Mouse (Mus musculus) skeletal muscle tissue, adult 2 months (tissue): ENCODE measurements around the gene 1110008P14Rik.
A peak's percentile ranks its signal among the peaks of the same experiment; 100 is the strongest.
"Not testable (repeated sequence)": the region's sequence is repeated elsewhere in the genome, so short reads cannot be mapped to it uniquely, and the experiment has no call there.

Source experiments
- DNase-seq: peaks from one replicate; pipeline ENCODE4 v3.0.0-alpha.2; 2012; ENCODE audit warnings: low read depth, low spot score

Gene 1110008P14Rik

DNA sequence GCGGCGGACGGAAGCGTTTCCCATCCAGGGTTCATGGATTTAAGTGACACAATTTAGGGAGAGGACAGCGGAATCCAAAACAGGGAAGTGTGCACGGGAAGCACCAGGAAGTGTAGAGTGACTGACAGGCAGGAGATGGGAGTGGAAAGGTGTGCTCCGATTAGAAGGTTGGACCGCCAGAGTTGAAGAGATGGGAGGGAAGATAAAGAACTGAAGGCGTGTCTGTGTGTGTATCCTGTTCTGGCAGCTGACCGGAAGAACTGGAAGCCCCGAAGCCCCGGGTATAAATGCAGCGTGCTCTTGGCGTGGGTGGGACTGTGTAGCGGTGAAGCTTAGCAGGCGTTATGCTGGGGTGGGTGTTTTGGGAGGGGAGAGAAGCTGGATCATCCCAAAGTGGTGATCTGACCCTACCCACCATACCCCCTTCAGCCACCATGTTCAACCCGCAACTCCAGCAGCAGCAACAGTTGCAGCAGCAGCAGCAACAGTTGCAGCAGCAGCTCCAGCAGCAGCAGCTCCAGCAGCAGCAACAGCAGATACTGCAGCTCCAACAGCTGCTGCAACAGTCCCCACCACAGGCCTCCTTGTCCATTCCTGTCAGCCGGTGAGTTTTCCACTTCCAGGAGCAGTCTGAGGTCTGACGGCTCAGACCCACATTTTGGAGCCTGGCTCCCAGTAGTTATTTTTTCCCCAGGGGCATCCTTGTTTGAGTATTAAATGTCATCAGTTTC lies 18.2 kb downstream of the 1110008P14Rik start:
- no peak for DNase-seq

DNA sequence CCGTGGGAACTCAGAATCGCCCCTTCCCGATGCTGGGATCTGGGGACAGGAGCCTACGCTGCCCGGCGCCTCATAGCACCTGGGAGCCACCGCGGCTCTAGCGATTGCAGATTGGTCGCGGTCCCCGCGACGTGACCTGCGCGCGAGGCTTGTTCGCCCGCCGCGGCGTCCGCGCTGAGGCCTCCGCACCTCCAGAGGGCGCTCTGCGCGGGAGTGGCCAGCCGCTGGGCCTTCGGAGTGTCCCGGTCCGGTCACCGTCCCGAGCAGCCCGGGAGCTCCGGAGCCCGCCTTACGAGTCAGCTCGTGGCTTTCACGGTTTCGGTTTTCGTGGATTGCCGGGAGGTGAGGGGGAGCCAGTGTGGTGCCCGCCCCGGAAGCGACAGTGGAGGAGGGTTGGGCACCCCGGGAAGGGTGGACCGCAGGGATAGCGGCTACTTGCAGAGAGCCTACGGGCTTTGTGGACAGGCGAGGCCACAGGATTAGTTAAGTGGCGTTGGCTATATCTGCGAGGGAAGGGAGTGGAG lies 18.9 kb downstream of the 1110008P14Rik start:
- peak; percentile 92 for DNase-seq

DNA sequence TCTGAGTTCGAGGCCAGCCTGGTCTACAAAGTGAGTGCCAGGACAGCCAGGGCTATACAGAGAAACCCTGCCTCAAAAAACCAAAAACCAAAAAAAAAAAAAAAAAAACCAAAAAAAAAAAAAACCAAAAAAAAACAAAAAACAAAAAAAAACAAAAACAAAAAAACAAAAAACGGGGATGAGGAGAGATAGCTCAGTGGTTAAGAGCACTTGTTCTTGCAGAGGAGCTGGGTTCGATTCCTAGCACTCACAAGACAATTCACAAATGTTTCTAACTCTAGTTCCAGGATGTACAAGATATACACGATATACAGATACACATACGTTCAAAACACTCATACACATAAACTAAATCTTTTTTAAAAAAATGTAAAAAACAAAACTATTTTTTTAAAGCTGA lies 19.5 kb downstream of the 1110008P14Rik start:
- DNase-seq = not testable (repeated sequence)

DNA sequence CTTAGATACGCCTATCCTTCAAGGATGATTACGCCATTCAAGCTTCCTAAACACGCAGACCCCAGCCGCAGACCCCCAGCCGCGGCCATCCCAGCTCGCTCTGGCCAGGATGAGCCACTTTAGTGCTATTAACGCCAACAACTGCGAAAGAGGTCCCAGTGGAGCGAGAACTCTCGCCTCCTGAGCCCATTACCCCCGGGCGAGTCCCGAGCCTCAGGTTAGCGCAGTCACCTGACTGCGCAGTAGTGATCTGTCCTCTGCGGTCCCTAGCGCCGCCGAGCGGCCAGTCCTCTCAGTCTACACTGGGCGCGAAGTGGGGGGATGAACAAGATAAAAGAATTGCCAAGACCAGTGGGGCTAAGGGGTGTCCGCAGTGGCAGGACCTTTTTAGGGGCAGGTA lies 20.3 kb downstream of the 1110008P14Rik start:
- DNase-seq = peak; percentile 76

DNA sequence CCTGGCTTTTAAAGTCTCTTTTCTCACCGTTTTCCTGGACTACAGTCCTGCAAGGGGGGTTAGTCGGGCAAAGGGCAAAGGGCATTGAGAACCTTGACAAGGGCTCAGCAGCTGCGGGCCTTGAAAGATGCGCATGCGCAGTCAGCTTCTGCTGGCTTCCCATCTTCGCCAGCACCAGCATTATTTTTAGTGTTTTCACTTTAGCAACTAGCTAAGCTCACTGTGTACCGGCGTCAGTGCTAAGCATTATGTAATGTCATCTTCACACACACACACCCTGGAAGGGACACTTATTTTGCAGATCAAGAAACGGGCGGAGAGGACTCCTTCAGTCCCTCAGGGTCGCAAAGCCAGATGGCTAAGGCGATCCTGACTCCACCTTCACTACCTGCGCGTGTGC lies 21.0 kb downstream of the 1110008P14Rik start:
- peak; percentile 96 for DNase-seq

DNA sequence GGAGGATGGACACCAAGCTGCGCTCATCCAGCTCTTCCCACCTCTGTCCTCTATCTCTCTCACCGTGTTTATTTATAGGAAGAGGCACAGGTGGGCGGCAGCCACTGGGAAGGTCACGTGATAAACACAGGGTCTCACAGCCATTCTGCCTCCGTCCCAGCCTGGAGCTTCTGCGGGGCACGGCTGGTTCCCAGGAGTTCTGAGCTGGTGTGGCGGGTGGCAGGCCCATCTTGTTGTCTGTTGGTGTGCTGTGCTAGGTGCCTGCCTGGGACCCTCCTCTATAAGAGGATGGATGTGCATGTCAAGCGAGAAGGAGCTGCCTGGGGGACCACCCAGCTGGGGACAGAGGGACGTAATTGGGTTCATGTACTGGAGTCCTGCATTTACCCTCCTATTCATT lies 23.4 kb downstream of the 1110008P14Rik start:
- no peak for DNase-seq

DNA sequence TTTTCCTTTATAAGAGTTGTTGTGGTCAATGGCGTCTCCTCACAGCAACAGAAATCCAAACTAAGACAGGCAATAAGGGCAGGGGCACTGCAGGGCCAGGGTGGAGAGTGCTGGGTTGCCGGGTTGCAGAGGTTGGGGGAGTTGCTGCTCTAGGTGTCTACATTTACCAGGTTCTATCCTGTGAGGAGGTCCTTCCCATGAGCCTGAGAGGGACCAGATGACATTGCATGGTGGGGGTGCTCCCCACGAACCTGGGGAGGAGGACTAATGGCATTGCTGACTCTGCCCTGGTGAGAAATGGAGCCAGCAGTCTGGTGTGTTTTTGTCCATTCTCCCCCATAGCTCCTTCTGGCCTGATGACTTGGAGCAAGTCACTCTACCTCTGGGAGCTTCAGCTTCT lies 24.0 kb downstream of the 1110008P14Rik start:
- DNase-seq = no peak

DNA sequence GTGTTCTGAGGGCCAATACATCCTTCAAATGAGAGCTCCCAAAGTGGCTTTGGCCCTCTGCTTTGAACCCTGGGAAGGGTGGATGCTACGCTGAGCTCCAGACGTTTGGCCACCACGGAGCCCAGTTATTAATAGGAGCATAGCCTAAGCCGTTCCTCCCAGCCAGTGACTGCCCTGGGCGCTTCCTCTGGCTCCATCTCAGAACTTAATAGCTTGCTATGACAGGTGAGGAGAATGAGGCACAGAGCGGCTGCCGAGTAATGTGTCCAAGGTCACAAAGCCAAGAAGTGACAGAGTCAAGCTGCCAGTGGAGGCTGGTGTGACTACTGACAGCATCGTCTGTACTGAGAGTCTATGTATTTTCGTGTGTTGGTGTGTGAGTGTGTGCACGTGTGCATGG lies 25.5 kb downstream of the 1110008P14Rik start:
- peak; percentile 74 for DNase-seq

DNA sequence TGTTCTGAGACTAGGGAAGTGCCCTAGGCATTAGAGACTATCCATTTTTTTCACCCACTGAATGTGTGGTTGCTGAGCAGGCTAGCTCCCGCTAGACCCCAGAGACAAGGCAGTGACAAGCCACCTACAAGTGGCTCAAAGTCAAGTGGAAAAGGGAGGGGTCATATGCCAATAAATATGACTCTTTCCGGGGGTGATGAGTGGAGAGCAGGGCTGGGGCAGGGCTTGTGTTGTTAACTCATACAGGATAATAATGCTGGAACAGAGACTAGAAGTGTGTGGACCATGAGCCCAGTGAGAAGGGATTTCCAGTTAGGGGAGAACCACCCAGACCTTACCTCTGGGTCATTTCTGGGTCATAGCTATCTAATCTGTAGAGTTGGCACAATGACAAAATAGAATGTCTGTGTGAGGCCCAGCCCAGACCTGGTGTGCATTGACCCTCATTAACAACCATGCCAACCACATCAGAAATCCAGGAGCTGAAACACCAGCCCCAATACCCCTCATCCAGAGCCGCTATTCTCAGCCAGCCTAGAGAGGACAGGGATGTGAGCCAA lies 27.3 kb downstream of the 1110008P14Rik start:
- no peak for DNase-seq

DNA sequence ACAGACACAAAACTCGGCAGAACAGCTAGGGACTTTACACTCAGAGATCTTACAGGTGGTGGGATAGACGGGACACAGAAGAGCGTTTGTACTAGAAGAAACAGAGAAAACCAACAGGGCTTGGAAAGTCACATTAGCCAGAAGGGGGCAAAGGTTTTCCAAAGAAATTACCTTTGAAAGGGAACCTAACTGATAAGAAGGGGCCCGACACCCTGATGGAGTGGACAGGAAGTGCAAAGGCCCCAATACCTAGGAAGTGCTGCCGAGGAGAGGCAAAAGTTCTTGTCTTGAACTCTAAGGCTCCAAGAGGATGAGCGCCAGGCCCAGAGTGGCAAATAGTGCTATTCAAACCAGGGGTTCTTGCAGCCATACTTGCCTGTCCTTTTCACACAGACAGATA lies 27.9 kb downstream of the 1110008P14Rik start:
- no peak for DNase-seq

DNA sequence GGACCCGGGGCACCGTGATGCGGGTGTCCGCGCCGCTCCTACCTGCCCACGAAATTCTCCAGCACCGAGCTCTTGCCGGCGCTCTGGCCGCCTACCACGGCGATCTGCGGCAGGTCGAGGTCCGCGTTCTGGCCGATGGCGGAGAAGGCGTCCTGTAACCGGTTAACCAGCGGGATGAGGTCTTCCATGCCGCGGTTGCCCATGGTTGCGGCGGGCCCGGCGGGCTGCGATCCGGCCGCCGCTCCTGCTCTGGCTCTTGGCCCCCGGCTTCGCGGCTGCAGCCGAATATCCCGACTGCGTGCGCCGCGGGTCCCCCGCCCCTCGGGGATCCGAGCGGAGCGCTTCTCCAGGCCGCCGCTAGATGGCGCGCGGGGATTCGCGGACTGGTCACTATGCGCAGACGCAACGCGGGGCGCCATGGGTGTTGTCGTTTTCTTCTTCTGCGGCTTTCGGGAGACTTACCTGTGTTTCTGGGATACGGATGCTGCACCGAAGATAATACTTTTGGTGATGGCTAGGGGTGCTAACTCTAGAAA lies 28.7 kb downstream of the 1110008P14Rik start, which contains the start of gene Dnm1:
TSS of gene Dnm1 (minus strand) at position 332 of the 536 bp plus-strand sequence.
- peak; percentile 79 for DNase-seq

DNA sequence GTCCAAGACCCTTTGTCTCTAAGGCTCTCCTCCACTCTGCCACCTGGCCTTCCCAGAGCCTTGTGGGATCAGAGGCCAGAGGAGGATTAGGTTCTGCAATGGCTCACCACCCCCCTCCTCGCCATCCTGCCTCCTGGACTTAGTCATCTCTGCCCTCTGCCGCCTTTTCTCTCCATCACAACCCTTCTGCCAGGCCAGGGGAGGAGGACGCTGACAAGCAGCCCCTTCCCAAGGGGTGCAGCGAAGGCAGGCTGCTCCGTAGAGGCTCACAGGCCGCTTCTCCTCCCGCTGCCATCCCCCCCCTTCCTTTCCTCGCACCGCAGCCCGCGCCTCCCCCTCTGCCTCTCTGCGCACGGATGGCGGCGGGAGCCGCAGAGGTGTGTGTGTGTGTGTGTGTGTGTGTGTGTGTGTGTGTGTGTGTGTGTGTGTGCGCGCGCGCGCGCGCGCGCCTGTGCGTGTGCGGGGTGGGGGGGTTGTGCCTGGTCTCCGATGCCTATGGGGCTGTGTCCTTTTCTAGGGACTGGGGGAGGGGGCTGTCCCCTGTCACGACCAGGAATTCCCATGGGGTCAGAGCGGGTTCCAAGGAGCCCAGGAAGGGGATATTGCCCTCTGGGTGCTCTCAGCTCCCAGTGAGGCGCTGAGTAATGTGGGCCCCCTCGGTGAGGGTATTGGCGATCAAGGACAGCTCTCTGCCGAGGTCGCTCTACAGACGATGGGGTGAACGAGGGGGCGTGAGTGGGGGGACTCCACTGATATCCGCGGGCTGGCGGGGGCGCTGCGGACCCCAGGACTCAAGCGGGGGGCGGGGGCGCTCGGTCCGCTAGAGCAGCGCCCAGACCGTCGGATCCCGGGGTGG lies 29.4 kb downstream of the 1110008P14Rik start, which contains the start of gene Ciz1:
TSS of gene Ciz1 (plus strand) at position 177 of the 856 bp plus-strand sequence.
- DNase-seq = no peak

DNA sequence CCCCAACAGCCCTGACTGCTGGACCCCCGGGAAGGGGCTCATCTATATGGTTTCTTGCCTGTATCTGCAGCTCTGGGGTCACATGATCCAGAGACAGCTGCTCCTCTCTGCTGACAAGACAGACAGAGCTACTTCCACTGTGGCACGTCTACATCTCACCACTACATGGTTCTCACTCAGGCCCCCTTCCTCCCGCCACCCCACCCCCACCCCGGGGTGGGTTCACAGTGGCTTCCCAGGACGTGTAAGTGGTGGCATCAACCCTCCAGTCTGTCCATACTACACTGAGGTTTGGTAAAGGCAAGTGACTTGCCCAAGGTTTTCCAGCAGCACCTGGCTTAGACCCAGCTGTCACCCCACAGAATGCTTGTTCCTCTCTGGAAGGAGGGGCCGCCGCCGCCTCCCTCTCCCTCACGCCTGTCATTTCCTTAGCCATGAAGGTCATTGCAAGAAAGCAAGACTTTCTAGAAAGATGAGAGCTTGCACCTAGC lies 30.2 kb downstream of the 1110008P14Rik start:
- DNase-seq = no peak

DNA sequence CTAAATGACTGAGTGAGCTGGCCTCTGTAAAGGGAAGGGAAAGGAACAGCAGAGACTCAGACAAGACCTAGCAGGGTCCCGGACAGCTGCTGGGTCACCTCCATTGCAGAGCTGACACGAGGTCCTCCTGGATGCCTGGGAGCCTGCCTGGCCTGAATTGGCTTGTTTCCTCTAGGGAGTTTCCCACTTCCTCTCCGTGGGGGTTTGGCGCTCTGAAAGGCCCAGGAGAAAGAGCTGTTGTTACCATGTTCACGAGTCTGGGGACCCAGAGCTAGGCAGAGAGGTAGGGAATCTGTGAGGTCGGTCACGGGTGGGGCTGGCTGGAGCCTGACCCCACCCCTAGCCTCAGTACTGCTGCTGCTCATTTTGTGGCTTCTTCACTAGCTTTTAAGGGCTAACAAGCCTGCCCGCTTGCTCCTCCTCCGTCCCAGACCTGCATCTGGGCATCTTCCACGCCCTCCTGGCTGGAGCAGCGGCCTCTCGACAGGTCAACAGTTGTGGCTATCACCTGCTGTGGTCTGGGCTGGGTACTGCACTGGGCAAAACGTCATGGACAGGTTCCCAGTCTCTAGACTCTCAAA lies 31.2 kb downstream of the 1110008P14Rik start:
- DNase-seq = no peak

DNA sequence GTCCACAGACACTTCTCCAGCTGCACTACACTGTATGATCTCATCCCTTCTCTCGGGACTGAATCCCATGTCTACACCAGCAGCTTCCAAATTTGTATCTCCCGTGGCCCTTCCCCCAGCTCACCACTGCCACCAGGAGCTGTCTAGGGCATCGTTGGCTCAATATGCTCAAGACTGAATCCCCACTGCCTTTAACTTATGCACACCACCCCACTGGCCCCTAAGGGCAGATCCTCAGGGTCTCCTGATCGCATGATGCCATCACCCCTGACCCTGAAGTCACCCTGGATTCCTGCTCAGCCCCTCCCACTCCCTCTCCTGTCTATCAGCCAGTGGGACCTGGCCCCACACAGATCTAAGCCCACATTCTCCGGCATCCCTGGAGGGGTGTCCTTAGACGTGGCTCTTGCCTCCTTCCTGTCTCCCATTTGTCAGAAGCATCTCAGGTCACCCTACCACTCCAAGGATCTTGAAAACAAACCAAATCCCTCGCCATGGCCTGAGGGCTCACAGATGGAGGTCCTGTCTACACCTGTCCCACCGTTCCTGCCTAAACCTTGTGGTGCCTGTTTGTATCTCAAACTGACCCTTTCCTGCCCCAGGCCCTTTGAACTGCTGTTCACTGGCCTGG lies 32.0 kb downstream of the 1110008P14Rik start:
- no peak for DNase-seq

DNA sequence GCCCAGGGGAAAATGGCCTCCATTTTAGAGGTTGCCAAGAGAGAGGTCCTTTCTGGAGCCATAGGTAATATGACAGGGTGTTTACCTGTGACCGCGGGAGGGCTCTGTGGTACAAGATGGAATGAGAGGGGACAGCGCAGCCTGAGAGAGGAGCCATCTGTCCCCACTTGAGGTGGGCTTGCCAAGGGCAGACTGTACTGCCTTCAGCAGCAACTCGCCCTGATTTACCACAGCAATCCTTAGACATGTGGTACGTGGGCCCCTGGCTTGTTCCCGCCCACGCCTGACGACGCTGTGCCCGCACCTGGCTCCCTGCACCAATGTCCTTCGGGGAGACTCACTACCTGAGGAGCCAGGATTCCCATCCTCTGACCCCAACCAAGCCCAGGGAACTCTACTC lies 33.4 kb downstream of the 1110008P14Rik start:
- no peak for DNase-seq

DNA sequence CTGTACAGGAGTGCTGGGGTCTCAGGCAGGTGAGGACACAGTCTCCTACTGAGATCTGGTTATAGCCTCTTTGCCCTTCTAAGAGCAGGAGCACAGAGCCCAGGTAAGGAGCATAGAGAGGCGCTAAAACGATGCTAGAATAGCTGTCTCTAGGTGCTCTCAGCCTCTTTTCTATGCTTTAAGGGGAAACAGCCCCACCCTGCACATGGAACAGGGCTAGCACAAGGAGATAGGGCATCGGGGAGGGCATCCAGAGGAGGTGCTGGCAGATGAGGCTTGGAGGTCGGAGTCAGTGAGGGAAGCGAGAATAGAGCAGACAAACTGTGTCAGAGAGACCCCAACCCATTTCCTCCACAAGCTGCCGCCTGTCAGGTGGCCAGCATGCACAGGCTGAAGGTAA lies 34.7 kb downstream of the 1110008P14Rik start:
- no peak for DNase-seq

DNA sequence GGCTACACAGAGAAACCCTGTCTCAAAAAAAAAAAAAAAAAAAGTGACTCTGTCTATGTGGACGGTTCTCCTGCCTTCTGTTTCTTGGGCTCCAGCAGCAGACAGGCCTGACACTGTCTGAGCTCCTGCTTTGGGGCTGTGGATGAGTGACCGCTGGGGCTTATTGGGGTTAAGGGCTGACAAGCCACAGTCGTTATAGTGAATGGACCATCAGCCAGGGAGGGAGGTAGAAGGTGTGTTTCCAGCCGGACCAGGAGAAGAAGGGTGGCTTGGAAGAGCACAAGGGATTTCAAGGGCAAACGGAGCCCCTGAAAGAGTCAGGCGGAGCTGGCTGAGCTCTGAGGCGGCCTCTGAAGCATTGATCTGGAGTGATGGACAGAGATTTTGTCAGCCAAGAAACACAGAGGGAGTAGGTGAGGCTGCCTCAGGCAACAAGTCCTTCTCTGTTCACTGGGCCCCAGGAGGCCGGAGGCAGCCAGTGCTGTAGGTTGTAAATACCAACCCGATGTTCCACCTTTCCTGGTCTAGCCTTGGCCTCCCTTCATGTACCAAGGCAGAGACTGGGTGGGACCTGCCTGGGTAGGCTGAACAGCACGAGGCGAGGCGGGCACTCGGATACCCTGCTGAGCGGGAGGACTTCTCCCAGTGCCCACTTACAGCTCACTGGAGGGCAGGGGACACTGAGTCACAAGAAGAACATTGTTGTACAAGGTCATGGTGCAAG lies 37.0 kb downstream of the 1110008P14Rik start:
- no peak for DNase-seq

DNA sequence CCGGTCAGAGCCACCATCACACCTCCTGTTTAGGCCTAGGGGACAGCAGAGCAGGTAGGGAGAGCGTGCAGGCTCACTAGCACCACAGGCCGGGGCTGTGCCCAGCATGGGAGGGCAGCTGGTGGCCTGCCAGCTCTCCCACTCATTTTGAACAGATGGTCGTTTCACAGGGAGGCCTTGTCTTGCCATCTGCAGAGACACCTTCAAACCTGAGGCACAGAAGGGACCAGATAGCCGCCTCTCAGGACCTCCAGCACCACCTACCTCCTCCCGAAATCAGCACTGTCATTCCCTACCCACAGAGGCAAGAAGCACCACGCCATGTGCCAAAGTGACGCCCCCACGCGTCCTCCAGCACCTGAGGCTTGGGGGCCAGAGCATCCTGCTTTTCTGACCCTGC lies 37.7 kb downstream of the 1110008P14Rik start:
- no peak for DNase-seq

DNA sequence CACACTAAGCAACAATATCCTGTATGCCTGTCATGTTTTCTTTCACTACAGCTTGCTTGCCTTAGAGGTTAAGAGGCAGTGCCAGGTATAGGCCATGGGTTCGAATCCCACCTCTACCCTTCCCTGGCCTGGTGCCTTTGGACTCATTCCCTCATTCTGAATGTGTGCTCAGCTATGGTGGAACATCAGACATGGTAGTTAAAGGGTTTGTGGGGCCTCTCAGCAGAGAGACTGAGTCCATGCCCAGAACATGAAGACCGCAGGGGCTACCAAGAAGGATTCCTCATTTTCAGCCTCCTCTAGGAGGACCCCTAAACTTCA lies 38.4 kb downstream of the 1110008P14Rik start:
- DNase-seq = no peak
